Mouse (Mus musculus) thymus, adult 18-20 months (tissue): ENCODE data around the gene Spred3.
"Not testable (repeated sequence)": the region's sequence is repeated elsewhere in the genome, so short reads cannot be mapped to it uniquely, and the experiment has no call there.

Experiments
- DNase-seq, 2 experiments: peaks; one replicate each; pipeline ENCODE4 v3.0.0; 2022; ENCODE audit warnings: mixed read lengths in 2 of 2

The Spred3 gene

DNA sequence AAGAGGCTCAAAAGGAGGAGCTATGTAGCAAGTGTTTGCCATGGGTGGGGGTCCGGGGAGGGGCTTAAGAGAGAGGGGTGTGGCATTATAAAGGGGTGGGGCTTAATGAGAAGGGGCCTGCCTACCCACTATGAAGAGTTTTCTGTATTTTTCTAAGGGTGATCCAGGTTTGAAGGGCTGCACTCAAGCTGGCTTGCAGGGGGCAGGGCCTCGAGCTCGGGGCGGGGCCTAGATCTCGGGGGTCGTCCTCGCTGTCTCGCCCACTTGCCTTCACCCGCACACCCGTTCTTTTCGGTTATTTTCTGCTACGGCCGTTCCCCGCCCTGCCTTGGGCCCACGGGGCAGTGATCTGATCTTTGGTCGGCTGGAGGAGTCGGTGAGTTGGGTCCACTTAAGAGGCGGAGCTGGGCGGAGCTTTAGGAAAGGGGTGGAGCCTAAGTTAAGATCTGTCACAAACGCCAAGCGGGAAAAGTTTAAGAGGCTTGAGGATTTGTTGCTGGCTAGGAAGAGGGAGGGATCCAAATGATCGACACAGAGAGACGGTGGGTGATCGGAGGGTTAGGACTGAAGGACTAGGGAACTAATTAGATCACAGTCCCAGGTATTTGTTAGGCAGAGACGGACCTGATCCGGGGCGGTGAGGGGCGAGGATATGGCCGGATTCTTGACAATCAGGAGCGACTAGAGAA is at the start of gene Spred3, which contains the start of gene Ggn:
TSS of gene Spred3 (minus strand) at position 346 of the 689 bp plus-strand sequence.
TSS of gene Ggn (plus strand) at position 145 of the 689 bp plus-strand sequence.
- no peak for DNase-seq

DNA sequence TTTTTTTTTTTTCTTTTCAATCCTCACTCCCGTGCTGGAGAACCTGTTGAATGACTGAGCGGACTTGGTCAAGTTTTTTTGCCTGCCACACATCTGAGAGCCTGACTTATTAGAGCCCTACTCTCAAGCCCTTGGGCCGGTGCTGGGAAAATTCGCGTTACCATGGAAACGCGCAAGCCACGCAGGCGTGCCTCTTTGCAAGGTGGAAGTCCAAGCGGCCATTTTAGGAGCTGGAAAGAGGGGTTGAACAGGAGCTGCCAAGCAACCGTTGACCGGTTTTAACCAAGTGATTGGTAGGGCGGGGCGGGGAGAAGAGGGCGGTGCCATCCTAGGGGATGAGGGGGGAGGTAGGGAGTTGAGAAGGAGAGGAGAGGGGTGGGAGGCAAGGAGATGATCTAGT is 44.6 kb upstream of the Spred3 start:
- no peak for DNase-seq

DNA sequence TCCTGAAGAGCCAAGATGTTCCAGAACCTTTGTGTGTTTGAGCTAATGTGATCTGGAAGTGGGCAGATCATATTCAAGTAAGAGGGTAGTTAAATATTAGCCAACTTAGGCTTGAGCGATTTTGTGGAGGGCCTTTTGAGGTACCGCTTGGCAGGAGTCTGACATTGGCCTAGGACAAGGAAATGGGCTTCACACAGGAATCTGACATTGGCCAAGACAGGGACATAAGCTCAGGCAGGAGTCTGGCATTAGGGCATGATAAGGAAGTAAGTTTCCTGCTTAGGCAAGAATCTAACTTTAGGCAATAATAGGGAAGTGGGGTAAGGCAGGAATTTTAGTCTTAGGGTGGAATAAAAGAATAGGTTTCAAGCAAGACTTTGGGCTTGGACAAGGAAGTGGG is 44.0 kb upstream of the Spred3 start:
- no peak for DNase-seq

DNA sequence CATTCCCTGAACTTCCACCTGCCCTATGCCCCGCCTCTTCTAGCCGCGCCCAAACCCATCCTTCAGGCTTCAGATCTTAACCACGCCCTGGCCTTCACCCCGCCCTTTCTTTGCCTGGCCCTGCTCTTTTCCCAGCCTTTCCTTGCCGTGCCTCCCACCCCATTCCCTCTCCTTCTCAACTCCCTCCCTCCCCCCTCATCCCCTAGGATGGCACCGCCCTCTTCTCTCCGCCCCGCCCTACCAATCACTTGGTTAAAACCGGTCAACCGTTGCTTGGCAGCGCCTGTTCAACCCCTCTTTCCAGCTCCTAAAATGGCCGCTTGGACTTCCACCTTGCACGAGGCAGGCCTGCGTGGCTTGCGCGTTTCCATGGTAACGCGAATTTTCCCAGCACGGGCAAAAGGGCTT is 43.5 kb upstream of the Spred3 start, which contains the start of gene Catsperg1:
TSS of gene Catsperg1 (minus strand) at position 361 of the 408 bp plus-strand sequence.
- no peak for DNase-seq

DNA sequence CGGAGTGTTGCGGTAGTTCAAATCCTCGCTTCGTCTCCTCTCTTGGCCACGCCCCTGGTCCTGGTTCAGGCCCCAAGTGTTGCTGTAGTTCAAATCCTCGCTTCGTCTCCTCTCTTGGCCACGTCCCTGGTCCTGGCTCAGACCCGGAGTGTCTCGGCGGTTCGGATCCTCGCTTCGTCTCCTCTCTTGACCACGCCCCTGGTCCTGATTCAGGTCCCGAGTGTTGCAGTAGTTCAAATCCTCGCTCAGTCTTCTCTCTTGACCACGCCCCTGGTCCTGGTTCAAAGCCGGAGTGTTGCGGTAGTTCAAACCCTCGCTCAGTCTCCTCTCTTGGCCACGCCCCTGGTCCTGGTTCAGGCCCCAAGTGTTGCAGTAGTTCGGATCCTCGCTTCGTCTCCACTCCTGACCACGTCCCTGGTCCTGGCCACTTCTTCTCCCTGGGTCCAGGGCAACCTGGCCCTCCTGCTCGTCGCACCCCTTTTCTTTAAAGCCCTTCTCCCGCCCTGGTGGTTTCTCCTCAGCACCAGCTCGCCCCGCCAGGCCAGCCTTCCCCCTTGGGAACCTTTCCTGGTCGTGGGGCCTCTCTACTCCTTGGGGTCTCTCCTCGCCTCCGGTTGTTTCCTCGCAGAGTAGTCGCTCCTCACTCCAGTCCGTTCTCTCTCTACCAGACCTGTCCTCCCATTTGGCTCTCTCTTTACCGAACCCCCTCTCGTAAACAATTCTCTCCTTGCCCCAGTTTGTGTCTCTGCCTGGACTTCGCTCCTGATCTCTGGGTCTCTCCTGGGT is 42.8 kb upstream of the Spred3 start:
- not testable (repeated sequence) for DNase-seq

DNA sequence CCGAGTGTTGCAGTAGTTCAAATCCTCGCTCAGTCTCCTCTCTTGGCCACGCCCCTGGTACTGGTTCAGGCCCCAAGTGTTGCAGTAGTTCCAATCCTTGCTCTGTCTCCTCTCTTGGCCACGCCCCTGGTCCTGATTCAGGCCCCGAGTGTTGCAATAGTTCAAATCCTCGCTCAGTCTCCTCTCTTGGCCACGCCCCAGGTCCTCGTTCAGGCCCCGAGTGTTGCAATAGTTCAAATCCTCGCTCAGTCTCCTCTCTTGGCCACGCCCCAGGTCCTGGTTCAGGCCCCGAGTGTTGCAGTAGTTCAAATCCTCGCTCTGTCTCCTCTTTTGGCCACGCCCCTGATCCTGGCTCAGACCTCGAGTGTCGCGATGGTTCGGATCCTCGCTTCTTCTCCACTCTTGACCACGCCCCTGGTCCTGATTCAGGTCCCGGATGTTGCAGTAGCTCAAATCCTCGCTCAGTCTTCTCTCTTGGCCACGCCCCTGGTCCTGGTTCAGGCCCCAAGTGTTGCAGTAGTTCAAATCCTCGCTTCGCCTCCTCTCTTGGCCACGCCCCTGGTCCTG is 42.1 kb upstream of the Spred3 start:
- no peak for DNase-seq

DNA sequence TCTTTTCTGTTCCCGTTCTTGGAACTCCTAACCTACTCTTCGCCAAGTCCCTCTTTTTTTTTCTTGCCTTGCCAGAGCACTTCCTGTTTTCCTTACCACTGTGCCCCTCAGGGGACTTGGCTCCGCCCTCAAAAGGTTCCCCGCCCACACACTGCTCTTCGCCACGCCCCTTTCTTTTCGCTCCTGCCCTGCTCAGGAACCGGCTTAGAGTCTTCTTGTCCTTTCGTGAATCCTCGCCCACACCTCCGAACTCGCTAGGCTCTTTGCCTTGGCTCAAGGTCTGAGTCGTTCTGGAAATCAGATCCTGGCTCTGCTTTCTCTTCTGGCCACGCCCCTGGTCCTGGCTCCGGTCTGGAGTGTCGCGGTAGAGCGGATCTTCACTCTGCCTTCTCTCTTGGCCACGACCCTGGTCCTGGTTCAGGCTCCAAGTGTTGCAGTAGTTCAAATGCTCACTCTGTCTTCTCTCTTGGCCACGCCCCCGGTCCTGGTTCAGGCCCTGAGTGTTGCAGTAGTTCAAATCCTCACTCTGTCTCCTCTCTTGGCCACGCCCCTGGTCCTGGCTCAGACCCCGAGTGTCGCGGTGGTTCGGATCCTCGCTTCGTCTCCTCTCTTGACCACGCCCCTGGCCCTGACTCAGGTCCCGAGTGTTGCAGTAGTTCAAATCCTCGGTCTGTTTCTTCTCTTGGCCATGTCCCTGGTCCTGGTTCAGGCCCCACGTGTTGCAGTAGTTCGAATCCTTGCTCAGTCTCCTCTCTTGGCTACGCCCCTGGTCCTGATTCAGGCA is 41.4 kb upstream of the Spred3 start:
- DNase-seq = peak; percentile 72 to 84

DNA sequence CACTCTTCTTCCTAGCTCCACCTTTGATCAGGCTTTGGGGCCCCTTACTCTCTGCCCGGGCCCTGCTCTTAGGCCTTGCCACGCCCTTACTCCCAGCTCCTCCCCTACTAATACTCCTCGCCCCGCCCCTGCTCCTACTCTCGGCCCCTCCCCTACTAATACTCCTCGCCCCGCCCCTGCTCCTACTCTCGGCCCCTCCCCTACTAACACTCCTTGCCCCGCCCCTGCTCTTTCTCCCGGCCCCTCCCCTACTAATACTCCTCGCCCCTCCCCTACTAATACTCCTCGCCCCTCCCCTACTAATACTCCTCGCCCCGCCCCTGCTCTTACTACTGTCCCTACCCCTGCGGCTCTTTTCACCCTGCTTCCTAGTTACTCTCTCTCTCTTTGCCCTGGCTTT is 40.8 kb upstream of the Spred3 start:
- not testable (repeated sequence) for DNase-seq

DNA sequence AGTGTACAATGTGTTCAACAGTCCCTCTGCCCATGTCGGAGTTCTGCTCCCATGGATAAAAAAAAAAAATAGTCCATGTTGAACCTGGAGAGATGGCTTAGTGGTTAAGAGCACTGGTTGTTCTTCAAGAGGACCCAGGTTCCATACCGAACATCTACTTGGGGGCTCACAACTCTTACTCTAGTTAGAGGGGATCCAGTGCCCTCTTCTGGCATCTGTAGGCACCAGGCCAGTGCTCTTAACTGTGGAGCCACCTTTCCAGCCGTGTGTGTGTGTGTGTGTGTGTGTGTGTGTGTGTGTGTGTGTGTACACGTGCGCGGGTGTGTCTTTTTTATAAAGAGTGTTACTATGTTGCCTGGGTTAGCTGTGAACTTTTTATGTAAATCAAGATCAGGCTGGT is 32.4 kb upstream of the Spred3 start:
- DNase-seq = no peak

DNA sequence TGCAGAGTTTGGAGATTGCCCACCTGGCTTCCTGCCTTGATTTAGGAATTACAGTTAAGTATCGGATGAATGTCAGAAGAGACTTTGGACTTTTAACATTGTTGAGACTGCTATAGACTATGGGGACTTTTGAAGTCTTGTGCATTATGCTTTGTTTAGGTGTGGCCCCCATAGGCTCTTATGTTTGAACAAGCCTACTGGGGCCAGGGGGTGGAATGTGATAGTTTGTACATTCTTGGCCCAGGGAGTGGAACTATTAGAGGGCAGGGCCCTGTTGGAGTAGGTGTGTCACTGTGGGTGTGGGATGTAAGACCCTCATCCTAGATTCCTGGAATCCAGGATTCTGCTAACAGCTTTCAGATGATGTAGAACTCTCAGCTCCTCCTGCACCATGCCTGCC is 24.0 kb upstream of the Spred3 start:
- DNase-seq = not testable (repeated sequence)

DNA sequence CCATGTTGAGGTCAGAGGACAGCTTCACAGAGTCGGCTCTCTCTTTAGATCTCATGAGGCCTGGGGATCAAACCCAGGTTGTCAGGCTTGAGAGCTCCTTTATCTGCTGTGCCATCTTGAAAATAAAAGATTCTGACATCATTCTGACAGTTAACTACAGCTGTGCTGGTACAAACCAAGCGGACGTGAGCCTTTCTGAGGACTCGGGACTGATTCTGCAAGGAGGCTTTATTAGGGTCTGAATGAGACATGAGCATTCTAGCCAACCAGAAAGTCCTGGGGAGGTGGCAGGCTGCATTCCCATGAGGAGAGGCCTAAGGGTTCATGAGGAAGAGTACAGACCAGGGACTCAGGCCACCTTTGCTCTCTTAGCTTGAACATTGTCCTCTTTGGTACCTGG is 11.1 kb upstream of the Spred3 start:
- not testable (repeated sequence) for DNase-seq

DNA sequence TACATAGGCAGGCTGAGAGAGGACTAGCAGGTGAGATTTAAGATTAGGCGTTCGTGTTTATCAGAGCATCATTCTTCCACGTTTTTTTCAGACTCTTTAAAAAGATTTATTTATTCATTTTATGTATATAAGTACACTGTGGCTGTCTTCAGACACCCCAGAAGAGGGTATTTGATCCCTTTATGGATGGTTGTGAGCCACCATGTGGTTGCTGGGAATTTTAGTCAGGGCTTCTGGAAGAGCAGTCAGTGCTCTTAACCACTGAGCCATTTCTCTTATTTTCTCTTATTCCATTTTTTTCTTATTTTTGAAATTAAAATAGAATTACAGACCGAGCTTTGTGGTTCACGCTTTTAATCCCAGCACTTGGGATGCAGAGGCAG is 10.6 kb upstream of the Spred3 start:
- DNase-seq = no peak

DNA sequence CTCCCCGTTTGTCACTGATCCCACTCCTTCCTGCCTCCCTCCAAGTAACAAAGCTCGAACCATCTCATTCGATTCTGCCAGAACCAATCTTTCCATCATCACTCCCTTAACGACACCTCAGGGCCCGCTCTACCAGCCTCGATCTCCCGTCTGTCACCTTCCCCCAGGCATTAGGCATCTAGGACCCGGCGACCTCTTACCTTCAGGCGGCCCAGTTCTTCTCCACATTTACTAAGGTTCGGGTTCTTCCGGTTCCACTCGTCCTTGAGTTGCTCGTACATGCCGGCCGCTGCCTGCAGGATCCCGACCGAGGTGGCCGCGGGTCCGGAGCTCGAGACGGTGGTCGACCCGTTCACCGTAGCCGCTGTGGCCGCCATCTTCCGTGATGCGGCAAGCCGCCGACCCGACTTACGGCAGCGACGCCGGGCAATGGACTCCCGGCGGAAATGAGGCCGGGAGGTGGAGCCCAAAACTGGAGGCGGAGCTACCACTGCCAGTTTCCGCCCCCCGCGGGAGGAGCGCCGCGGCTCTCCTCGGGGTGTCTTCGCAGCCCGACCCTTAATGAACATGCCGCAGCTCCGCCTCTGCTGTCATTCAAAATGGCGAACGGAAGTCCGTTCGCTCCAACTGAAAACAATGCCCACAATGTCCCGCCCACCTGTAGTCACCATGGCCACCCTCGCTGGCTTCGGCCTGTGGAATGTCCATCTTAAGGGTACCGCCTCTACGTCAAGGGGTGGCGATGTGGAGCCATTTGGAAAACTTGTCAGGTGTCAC is 10.1 kb upstream of the Spred3 start, which contains the start of gene Psmd8:
TSS of gene Psmd8 (minus strand) at position 625 of the 777 bp plus-strand sequence.
- DNase-seq = peak; percentile 95 to 96

DNA sequence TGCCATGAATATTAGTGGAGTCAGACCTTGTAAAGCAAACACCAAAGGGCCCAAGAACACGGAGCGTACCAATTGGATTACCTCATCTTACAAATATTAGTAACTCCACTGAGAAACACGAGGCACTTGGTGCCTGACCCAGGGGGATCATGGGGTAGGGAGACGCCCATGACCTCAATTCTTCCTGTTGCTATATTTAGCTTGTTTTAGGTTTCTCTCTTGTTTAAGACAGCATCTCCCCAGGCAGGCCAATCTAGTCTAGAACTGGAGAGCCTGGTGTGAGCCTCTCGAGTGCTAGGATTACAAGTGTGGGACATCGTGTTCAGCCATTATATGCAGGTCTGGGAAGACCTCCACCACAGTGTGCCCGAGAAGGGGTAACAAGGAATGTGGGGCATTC is 9.1 kb upstream of the Spred3 start:
- DNase-seq = no peak

DNA sequence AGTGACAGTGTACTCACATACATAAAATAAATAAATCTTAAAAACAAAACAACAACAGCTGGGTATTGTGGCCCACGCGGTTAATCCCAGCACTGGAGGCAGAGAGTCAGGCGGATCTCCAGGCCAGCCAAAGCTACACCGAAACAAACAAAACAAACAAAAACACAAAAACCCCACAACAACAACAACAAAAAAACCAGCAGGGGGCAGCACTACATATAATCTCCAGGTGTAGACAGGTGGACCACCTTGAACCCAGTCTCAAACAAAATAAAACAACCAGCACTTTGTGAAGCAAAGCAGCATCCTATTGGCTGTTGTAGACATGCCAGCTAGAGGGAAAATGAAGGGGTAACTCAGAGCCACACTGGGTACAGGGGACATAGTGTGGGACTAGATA is 7.9 kb upstream of the Spred3 start:
- no peak for DNase-seq

DNA sequence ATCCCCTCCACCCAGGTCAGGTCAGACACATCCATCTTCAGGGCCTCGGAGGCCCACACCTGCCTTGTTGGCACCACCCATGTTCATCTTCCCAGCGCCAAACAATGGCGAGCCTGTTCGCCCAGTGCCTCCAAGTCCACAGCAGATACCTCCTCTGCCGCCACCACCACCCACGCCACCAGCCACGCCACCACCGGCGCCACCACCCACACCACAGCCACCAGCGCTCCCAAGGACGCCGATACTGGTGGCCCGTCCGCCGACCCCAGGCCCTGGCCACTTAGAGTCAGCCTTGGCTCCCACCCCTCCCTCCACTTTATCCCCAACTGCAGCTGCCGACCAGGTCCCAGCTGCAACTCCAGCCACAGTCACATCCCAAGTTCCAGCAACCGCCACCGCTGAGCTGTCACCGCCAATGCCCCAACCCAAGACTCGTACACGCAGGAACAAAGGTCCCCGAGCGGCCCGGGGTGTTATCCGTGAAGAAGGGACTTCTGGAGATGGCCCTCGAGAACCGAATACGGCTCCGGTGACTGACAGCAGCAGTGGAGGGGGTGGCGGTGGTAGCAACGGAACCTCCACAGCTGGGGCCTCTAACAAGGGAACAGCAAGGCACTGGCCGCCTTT is 2.3 kb upstream of the Spred3 start:
- no peak for DNase-seq

DNA sequence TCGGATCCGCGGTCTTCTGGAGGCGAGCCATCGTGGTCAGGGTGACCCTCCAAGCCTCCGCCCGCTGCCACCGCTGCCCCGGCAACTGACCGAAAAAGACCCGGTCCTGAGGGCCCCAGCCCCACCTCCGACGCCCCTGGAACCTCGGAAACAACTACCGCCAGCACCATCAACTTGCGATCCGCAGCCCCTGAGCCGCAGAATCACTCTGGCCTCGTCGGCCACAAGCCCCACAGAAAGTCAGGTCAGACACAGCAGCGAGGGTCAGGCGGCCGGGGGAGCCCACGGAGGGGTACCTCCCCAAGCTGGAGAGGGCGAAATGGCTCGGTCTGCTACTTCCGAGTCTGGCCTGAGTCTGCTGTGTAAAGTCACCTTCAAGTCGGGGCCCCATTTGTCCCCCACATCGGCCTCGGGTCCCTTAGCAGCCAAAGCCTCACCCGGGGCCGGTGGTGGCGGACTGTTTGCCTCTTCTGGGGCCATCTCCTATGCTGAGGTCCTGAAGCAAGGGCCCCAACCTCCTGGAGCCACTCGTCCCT is 1.4 kb upstream of the Spred3 start:
- DNase-seq = no peak

DNA sequence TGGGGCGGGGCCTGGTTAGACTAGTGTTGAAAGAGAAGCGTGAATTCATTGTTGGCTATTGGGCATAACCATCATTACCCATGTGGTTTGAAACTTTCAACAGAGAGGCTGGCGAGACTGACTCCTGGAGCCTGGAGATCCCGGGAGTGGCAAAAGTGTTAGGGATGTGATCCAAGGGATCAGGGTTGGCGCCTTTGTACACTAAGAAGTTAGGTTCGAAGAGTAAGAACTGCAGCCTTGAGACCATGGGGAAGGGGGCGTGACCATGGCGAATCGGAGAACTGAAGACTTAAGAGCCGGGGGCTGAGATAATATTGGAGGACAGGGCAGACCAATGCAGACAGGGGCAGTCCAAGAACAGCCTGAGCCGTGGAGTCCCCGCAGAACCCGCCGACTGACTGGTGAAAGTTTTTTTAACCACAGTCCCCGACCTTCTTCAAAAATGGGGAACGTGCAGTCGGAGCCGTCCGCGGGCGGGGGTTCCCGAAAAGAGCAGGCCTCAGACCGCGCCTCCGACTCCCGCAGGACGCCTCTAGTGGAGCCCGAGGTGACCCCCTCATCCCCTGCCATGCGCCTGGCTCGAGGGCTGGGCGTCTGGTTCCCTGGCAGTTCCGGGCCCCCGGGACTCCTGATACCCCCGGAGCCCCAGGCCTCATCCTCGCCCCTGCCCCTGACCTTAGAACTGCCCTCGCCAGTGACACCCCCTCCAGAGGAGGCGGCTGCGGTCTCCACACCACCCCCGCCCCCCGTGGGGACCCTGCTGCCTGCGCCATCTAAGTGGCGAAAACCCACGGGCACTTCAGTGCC is 747 bp upstream of the Spred3 start:
- no peak for DNase-seq

DNA sequence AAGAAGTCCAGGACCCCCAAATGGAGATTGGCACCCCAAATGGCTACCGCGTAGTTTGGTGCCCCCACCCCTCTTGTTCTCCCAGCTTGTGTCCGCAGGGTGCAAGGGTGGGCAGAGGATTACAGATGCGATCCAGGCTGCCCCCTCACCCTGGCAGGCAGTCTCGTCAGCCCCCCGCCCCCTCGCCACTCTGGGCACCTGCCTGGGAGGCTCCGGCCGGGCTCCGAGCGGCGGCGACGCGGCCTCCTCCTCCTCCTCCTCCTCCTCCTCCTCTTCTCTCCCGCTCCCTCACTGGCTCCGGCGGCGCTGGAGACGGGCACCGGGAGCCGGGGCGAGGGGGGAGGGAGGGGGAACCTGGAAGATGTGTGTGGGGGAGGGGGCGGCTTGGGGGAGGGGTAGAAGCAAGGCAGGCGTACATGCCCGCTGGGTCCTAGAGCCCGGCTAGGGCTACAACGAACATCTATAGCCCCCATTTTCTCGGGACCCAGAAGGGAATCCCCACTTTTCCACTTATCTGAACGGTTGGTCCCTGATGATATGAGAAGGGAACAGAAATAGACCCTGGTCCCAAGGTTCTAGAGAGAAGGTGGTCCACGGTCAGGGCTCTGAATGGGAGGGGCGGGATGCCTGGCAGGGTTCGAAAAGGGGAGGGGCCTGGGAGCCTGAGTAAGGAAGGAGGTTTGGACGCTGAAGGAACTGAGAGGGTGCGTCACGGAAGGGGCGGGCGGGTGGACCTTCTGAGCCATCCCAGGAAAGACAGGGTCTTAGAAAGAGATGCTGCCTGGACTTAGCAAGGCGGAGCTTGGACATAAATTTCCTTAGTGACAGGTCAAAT is 763 bp downstream of the Spred3 start:
- peak in 1 of 2 experiments; percentile 20 for DNase-seq
